Mouse (Mus musculus): ENCODE measurements around the gene Psap. TPM values are rescaled to one million over a fixed set of nuclear protein-coding genes. Genes with fewer than 3 reads are reported as not detected.

Gene Psap
- total and polyA plus RNA-seq, 2 experiments = 227 to 584 TPM

DNA sequence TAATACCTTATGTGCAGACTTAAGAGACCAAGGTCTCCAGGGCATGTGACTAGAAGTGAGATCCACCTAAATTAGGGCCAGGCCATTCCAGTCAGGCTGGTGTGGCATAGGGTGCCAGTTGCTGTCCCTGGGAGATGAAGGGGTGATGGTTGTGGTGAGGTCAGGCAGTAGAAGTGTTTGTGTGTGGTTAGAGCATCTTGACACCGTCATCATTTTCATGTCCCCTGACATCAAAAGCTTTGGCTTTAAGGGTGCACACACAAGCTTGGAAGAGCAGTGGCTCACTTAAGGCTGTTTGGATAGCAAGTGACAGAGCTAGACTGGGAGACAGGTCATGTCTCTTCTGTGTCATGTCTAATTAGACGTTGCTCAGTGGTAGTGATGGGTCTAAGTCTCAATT, 10.3 kb downstream of the Psap start:
- Histone ChIP-seq H3K36me3 (ENCODE audit: control insufficient read depth, insufficient read depth, low read length) (peaks cover 8% of the 10 kb centered on the region; the same call in 1 of the 2 replicates), H3K27ac (replicated peaks; ENCODE audit: insufficient read depth, low read depth, low read length) (no peak overlapping the region), H3K4me3 (ENCODE audit: insufficient read depth, low read depth, low read length) (no peak overlapping the region), H3K9ac (ENCODE audit: low read depth, low read length) (peak overlapping the region; percentile 21; the same call in 1 of the 2 replicates), H3K27me3 (ENCODE audit: control insufficient read depth, insufficient read depth, low read length) (no peaks in the 10 kb centered on the region), H3K4me1 (ENCODE audit: control insufficient read depth, insufficient read depth, low read length) (peaks cover 50% of the 10 kb centered on the region), H3K79me2 (ENCODE audit: control insufficient read depth, insufficient read depth, low read length) (peaks cover 79% of the 10 kb centered on the region)
- no peak for TF ChIP-seq POLR2A (IDR thresholded peaks at IDR 0.05; ENCODE audit: extremely low read depth, insufficient read depth, low read length)
- no peak for TF ChIP-seq CTCF (IDR thresholded peaks at IDR 0.05; ENCODE audit: low read depth, low read length)
- 30% methylated on average over 2 of the region's 2 CpGs for WGBS
- no peak for DNase-seq (ENCODE audit: extremely low read depth, low read depth, low spot score)

DNA sequence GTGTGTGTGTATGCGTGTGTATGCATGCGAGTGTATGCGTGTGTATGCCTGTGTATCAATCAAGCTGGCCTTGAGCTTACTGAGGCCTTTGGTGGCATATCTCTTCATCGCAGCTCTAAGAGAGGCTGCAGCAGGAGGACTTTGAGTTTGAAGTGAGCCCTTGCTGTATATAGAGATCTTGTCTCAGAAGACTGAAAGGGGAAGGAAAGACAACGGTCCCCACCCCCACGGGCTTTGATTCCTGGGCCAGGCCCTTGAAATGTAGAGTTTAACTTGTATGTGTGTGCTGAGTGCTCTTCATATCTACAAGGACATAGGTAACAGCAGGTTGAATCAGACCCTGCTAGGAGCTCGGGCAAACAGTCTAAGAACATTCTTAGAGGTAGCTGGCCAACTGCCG, 11.8 kb downstream of the Psap start:
- Histone ChIP-seq H3K27ac (replicated peaks; ENCODE audit: insufficient read depth, low read depth, low read length) (no peak overlapping the region), H3K4me1 (ENCODE audit: control insufficient read depth, insufficient read depth, low read length) (peaks cover 39% of the 10 kb centered on the region), H3K36me3 (ENCODE audit: control insufficient read depth, insufficient read depth, low read length) (peaks cover 20% of the 10 kb centered on the region), H3K79me2 (ENCODE audit: control insufficient read depth, insufficient read depth, low read length) (peaks cover 65% of the 10 kb centered on the region), H3K4me3 (ENCODE audit: insufficient read depth, low read depth, low read length) (no peak overlapping the region), H3K9ac (ENCODE audit: low read depth, low read length) (no peak overlapping the region), H3K27me3 (ENCODE audit: control insufficient read depth, insufficient read depth, low read length) (no peaks in the 10 kb centered on the region)
- WGBS = 71% methylated on average over 8 of the region's 8 CpGs
- TF ChIP-seq CTCF (IDR thresholded peaks at IDR 0.05; ENCODE audit: low read depth, low read length) (no peak), POLR2A (IDR thresholded peaks at IDR 0.05; ENCODE audit: extremely low read depth, insufficient read depth, low read length) (no peak)
- DNase-seq (ENCODE audit: extremely low read depth, low read depth, low spot score) = no peak

DNA sequence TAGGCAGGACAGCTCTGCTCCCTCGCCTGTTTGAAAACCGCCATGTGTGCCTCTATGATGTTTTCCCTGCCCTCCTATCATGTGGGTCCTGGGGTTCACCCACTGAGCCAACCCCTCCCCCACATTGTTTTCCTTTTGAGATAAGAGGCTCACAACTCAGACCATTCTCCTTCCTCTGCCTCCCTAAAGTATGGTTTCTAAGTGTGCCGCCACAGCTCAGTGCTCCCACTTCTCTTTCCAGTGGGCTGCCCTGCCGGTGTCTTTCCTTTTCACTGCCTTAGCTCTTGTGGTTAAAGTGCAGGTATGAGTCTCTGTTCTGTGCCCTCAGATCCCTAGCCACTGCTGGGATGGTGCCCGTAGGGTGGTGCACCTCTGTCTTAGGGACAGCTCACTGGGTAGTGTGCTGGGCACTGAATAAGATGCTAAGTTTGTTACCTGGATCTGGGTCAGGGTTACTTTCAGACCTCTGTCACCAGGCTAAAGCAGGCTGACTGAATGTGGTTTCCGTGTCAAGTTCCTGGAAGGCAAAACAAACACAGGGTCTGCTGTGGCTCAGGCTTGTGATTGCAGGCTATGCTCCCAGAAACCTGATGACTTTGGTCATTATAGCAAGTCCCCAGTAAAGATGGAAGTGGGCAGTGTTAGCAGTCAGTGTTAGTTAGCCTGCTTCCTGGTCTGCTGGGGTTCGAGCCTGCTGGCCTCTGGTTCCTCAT, 12.8 kb downstream of the Psap start:
- TF ChIP-seq CTCF (IDR thresholded peaks at IDR 0.05; ENCODE audit: low read depth, low read length) (no peak), POLR2A (IDR thresholded peaks at IDR 0.05; ENCODE audit: extremely low read depth, insufficient read depth, low read length) (no peak)

DNA sequence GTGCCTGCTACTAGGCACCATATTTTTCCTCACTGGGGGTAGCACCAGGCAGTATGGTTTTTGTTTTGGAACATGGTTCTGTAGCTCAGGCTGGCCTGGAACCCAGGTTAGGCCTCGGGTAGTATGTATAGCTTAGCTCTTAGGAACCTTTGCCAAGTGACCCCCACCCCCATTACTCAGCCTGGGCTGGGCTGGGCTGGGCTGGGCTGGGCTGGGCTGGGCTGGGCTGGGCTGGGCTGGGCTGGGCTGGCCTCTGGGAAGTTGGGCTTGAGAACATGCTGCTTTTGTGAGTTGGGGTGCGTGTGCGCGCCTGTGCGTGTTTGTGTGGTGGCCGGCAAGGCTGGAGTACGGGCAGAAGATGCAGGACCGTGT, 13.3 kb downstream of the Psap start:
- no peaks in the 10 kb centered on the region for H3K27me3 ChIP-seq (ENCODE audit: control insufficient read depth, insufficient read depth, low read length)
- H3K27ac ChIP-seq (replicated peaks; ENCODE audit: insufficient read depth, low read depth, low read length) = no peak overlapping the region
- H3K4me1 ChIP-seq (ENCODE audit: control insufficient read depth, insufficient read depth, low read length) = peaks cover 25% of the 10 kb centered on the region

More for the DNA sequence above, 12.8 kb downstream of the Psap start:
- 34% methylated on average over 7 of the region's 7 CpGs for WGBS
- Histone ChIP-seq H3K4me3 (ENCODE audit: insufficient read depth, low read depth, low read length) (no peak overlapping the region), H3K79me2 (ENCODE audit: control insufficient read depth, insufficient read depth, low read length) (peaks cover 55% of the 10 kb centered on the region), H3K4me1 (ENCODE audit: control insufficient read depth, insufficient read depth, low read length) (peaks cover 29% of the 10 kb centered on the region), H3K27ac (replicated peaks; ENCODE audit: insufficient read depth, low read depth, low read length) (no peak overlapping the region), H3K9ac (ENCODE audit: low read depth, low read length) (no peak overlapping the region), H3K36me3 (ENCODE audit: control insufficient read depth, insufficient read depth, low read length) (peaks cover 28% of the 10 kb centered on the region), H3K27me3 (ENCODE audit: control insufficient read depth, insufficient read depth, low read length) (no peaks in the 10 kb centered on the region)
- DNase-seq (ENCODE audit: extremely low read depth, low read depth, low spot score) = no peak

DNA sequence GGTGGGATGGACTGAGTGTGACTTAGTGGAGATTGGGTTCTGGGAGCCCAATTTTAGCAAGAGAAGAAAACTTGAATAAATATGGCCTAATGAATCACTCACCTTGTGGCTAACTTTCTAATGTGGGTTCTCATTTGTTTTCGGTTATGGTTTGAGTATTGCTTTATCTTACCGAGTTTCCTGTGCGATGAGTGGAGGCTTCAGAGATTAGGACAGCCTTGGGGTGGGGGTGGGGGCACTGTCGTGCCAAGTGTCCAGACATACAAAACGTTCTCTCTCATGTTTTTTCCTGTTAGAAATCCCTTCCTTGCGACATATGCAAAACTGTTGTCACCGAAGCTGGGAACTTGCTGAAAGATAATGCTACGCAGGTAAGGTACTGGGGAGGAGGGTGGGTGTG, 14.8 kb downstream of the Psap start:
- Histone ChIP-seq H3K4me3 (ENCODE audit: insufficient read depth, low read depth, low read length) (no peak overlapping the region), H3K27me3 (ENCODE audit: control insufficient read depth, insufficient read depth, low read length) (no peaks in the 10 kb centered on the region), H3K27ac (replicated peaks; ENCODE audit: insufficient read depth, low read depth, low read length) (no peak overlapping the region), H3K4me1 (ENCODE audit: control insufficient read depth, insufficient read depth, low read length) (peaks cover 22% of the 10 kb centered on the region), H3K9ac (ENCODE audit: low read depth, low read length) (no peak overlapping the region), H3K79me2 (ENCODE audit: control insufficient read depth, insufficient read depth, low read length) (peaks cover 37% of the 10 kb centered on the region; the same call in 1 of the 2 replicates), H3K36me3 (ENCODE audit: control insufficient read depth, insufficient read depth, low read length) (peaks cover 36% of the 10 kb centered on the region)
- DNase-seq (ENCODE audit: extremely low read depth, low read depth, low spot score) = no peak
- TF ChIP-seq CTCF (IDR thresholded peaks at IDR 0.05; ENCODE audit: low read depth, low read length) (no peak), POLR2A (IDR thresholded peaks at IDR 0.05; ENCODE audit: extremely low read depth, insufficient read depth, low read length) (no peak)
- WGBS = 61% methylated on average over 8 of the region's 8 CpGs

More for the DNA sequence above, 13.3 kb downstream of the Psap start:
- TF ChIP-seq POLR2A (IDR thresholded peaks at IDR 0.05; ENCODE audit: extremely low read depth, insufficient read depth, low read length) (no peak), CTCF (IDR thresholded peaks at IDR 0.05; ENCODE audit: low read depth, low read length) (no peak)
- no peak for DNase-seq (ENCODE audit: extremely low read depth, low read depth, low spot score)
- 86% methylated on average over 8 of the region's 8 CpGs for WGBS
- Histone ChIP-seq H3K4me3 (ENCODE audit: insufficient read depth, low read depth, low read length) (no peak overlapping the region), H3K9ac (ENCODE audit: low read depth, low read length) (no peak overlapping the region), H3K79me2 (ENCODE audit: control insufficient read depth, insufficient read depth, low read length) (peaks cover 50% of the 10 kb centered on the region; the same call in 1 of the 2 replicates), H3K36me3 (ENCODE audit: control insufficient read depth, insufficient read depth, low read length) (peaks cover 33% of the 10 kb centered on the region)

DNA sequence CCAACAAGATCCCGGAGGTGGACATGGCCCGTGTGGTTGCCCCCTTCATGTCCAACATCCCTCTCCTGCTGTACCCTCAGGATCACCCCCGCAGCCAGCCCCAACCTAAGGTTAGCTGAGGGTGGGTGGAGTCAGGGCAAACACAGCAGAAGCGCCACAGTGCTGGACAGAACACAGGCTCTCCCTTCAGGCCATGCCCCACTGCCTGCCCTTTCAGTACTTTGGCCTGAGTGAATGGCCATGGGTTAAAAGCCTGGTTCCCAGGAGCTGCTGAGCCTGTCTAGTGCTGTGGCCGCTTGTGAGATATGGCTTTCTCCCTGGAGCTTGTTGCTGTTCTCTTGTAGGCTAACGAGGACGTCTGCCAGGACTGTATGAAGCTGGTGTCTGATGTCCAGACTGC, 17.2 kb downstream of the Psap start:
- WGBS = 84% methylated on average over 7 of the region's 7 CpGs

More for the DNA sequence above, 17.2 kb downstream of the Psap start:
- Histone ChIP-seq H3K4me3 (ENCODE audit: insufficient read depth, low read depth, low read length) (no peak overlapping the region), H3K4me1 (ENCODE audit: control insufficient read depth, insufficient read depth, low read length) (0 out of 2 replicates have a peak, but pooled peaks cover 7% of the 10 kb centered on the region), H3K27me3 (ENCODE audit: control insufficient read depth, insufficient read depth, low read length) (no peaks in the 10 kb centered on the region), H3K36me3 (ENCODE audit: control insufficient read depth, insufficient read depth, low read length) (peaks cover 47% of the 10 kb centered on the region), H3K79me2 (ENCODE audit: control insufficient read depth, insufficient read depth, low read length) (peaks cover 15% of the 10 kb centered on the region; the same call in 1 of the 2 replicates), H3K27ac (replicated peaks; ENCODE audit: insufficient read depth, low read depth, low read length) (no peak overlapping the region), H3K9ac (ENCODE audit: low read depth, low read length) (no peak overlapping the region)
- no peak for DNase-seq (ENCODE audit: extremely low read depth, low read depth, low spot score)
- no peak for TF ChIP-seq POLR2A (IDR thresholded peaks at IDR 0.05; ENCODE audit: extremely low read depth, insufficient read depth, low read length)
- TF ChIP-seq CTCF (IDR thresholded peaks at IDR 0.05; ENCODE audit: low read depth, low read length) = no peak

Measured in liver, adult 2 months (tissue).